In genomic region chr2:6100027-6100749, GRCm38 (mm10) we compare ENCODE assay signal across 8 mouse cellular contexts. TPM values are rescaled to one million over a fixed set of nuclear protein-coding genes. Genes with fewer than 3 reads are reported as not detected.
DNase-seq lines count a peak whose midpoint lies in the region; ATAC-seq and TF ChIP-seq lines count a peak whose summit lies in the region.

No protein-coding gene starts in this region.

- no peak overlapping the region for H3K27ac ChIP-seq in kidney, postnatal 0 days
- peak overlapping the region; percentile 70 for H3K27ac ChIP-seq in forebrain, postnatal 0 days (ENCODE audit: low read depth, low read length)
- peak overlapping the region; percentile 71 for H3K27ac ChIP-seq in limb, embryonic 10.5 days
- 0 out of 2 replicates have a peak overlapping the region, but pooled peaks have one; percentile 32 for H3K27ac ChIP-seq in midbrain, postnatal 0 days (ENCODE audit: low read depth, low read length)

- H3K4me1 ChIP-seq in kidney, postnatal 0 days (replicated peaks; ENCODE audit: insufficient read depth, low read length): no peaks in the 10 kb centered on the region
- 0 out of 2 replicates have a peak, but pooled peaks cover 3% of the 10 kb centered on the region for H3K4me1 ChIP-seq in forebrain, postnatal 0 days (ENCODE audit: insufficient read depth)
- peaks cover 30% of the 10 kb centered on the region for H3K4me1 ChIP-seq in limb, embryonic 10.5 days
- H3K4me1 ChIP-seq in midbrain, postnatal 0 days (ENCODE audit: insufficient read depth, low read length): peaks cover 11% of the 10 kb centered on the region; the same call in 1 of the 2 replicates

- H3K9me3 ChIP-seq in kidney, postnatal 0 days (replicated peaks; ENCODE audit: low read length): no peaks in the 10 kb centered on the region
- no peaks in the 10 kb centered on the region for H3K9me3 ChIP-seq in forebrain, postnatal 0 days (ENCODE audit: low read length)
- H3K9me3 ChIP-seq in limb, embryonic 10.5 days (replicated peaks): no peaks in the 10 kb centered on the region
- H3K9me3 ChIP-seq in midbrain, postnatal 0 days (ENCODE audit: low read length): no peaks in the 10 kb centered on the region

- ATAC-seq in kidney, postnatal 0 days (replicated peaks; ENCODE audit: low FRiP score, low read depth): peak; percentile 73
- ATAC-seq in forebrain, postnatal 0 days: peak; percentile 61
- peak; percentile 82 for ATAC-seq in midbrain, postnatal 0 days (ENCODE audit: low FRiP score)

- peak; percentile 56 for DNase-seq in kidney, postnatal 0 days (ENCODE audit: low spot score)
- DNase-seq in kidney, adult 18-20 months: no peak
- peak; percentile 63 to 65 for DNase-seq in cerebellum, postnatal 14 days
- DNase-seq in forebrain, postnatal 0 days: peak; percentile 39
- DNase-seq in limb, embryonic 10.5 days (ENCODE audit: low spot score): peak; percentile 77
- DNase-seq in midbrain, postnatal 0 days (ENCODE audit: low spot score): peak; percentile 21
- DNase-seq in frontal cortex, postnatal 36 days (ENCODE audit: low spot score in 2 of 2): no peak
- no peak for DNase-seq in spleen, postnatal 4 days (ENCODE audit: low spot score in 2 of 2)

- H3K36me3 ChIP-seq in kidney, postnatal 0 days (ENCODE audit: insufficient read depth, low read length): no peaks in the 10 kb centered on the region
- no peaks in the 10 kb centered on the region for H3K36me3 ChIP-seq in forebrain, postnatal 0 days (ENCODE audit: insufficient read depth)
- no peaks in the 10 kb centered on the region for H3K36me3 ChIP-seq in limb, embryonic 10.5 days
- H3K36me3 ChIP-seq in midbrain, postnatal 0 days (ENCODE audit: insufficient read depth, low read length): no peaks in the 10 kb centered on the region

- 22% methylated on average over 51 of the region's 51 CpGs for WGBS in kidney, postnatal 0 days
- WGBS in forebrain, postnatal 0 days: 12% methylated on average over 50 of the region's 51 CpGs
- 11% methylated on average over 51 of the region's 51 CpGs for WGBS in limb, embryonic 10.5 days
- 16% methylated on average over 45 of the region's 51 CpGs for WGBS in midbrain, postnatal 0 days

- TF ChIP-seq CTCF in kidney, postnatal 0 days (IDR thresholded peaks at IDR 0.05; ENCODE audit: low read depth): no peak
- TF ChIP-seq CTCF in forebrain, postnatal 0 days (IDR thresholded peaks at IDR 0.05; ENCODE audit: low read depth): peak; percentile 3; the same call in 1 of the 2 replicates
- no peak for TF ChIP-seq CTCF in midbrain, postnatal 0 days (IDR thresholded peaks at IDR 0.05)

- H3K4me3 ChIP-seq in kidney, postnatal 0 days (replicated peaks; ENCODE audit: low read depth, low read length): peak overlapping the region; percentile 22
- H3K4me3 ChIP-seq in forebrain, postnatal 0 days (ENCODE audit: low read depth, low read length): peak overlapping the region; percentile 44
- H3K4me3 ChIP-seq in limb, embryonic 10.5 days: peak overlapping the region; percentile 57
- H3K4me3 ChIP-seq in midbrain, postnatal 0 days (ENCODE audit: low read depth, low read length): peak overlapping the region; percentile 48

- peak overlapping the region; percentile 61 for H3K4me2 ChIP-seq in kidney, postnatal 0 days (ENCODE audit: low read length)
- H3K4me2 ChIP-seq in forebrain, postnatal 0 days (ENCODE audit: low read depth): peak overlapping the region; percentile 93
- H3K4me2 ChIP-seq in midbrain, postnatal 0 days (ENCODE audit: low read depth, low read length, poor library complexity, severe bottlenecking): peak overlapping the region; percentile 93

- peaks cover 5% of the 10 kb centered on the region; the same call in 1 of the 2 replicates for H3K27me3 ChIP-seq in kidney, postnatal 0 days (ENCODE audit: insufficient read depth, low read length)
- H3K27me3 ChIP-seq in forebrain, postnatal 0 days (ENCODE audit: insufficient read depth, low read length): 0 out of 2 replicates have a peak, but pooled peaks cover 4% of the 10 kb centered on the region
- H3K27me3 ChIP-seq in limb, embryonic 10.5 days (ENCODE audit: low read depth, poor library complexity, severe bottlenecking): peaks cover 57% of the 10 kb centered on the region
- H3K27me3 ChIP-seq in midbrain, postnatal 0 days (ENCODE audit: insufficient read depth, low read length): no peaks in the 10 kb centered on the region; the same call in 1 of the 2 replicates

- peak overlapping the region; percentile 41; the same call in 1 of the 2 replicates for H3K9ac ChIP-seq in kidney, postnatal 0 days (ENCODE audit: low read depth, low read length)
- peak overlapping the region; percentile 56 for H3K9ac ChIP-seq in forebrain, postnatal 0 days
- peak overlapping the region; percentile 62 for H3K9ac ChIP-seq in midbrain, postnatal 0 days (replicated peaks; ENCODE audit: low read length, poor library complexity, severe bottlenecking)

RNA-seq across cellular contexts. Expression of gene Proser2, which starts 29.8 kb away (rescaled TPM):
- polyA plus RNA-seq in kidney, postnatal 0 days (2015; fragmentation: Nextera tagmentation; extraction: Ambion mirVana): 16.7 and 17.0 TPM in 2 replicates
- total RNA-seq in forebrain, postnatal 0 days (2014; rRNA removed): 2.8 and 3.2 TPM in 2 replicates
- 4.6 and 5.1 TPM in 2 replicates for polyA plus RNA-seq in forebrain, postnatal 0 days (2015; fragmentation: Nextera tagmentation; extraction: Ambion mirVana)
- 4.2 and 5.1 TPM in 2 replicates for polyA plus RNA-seq in limb, embryonic 10.5 days (2016; fragmentation: Nextera tagmentation; extraction: Ambion mirVana)
- 7.0 and 7.1 TPM in 2 replicates for total RNA-seq in midbrain, postnatal 0 days (2014; rRNA removed)
- 7.2 and 7.4 TPM in 2 replicates for polyA plus RNA-seq in midbrain, postnatal 0 days (2015; fragmentation: Nextera tagmentation; extraction: Ambion mirVana)

Comparison
In these comparisons a context has a peak if more than half of its experiments do, and no peak if none do; other contexts are left out.
1. DNase-seq: peak in kidney, postnatal 0 days (single experiment), cerebellum, postnatal 14 days (2 of 2), forebrain, postnatal 0 days (single experiment), limb, embryonic 10.5 days (single experiment) and midbrain, postnatal 0 days (single experiment); none in kidney, adult 18-20 months (single experiment), frontal cortex, postnatal 36 days (0 of 2) and spleen, postnatal 4 days (0 of 2).
2. Peak in every context shown above with its lines, with median percentiles within 50 percentile points of each other: ATAC-seq, H3K4me2 ChIP-seq, H3K4me3 ChIP-seq and H3K9ac ChIP-seq.